Mouse (Mus musculus) spleen, adult 12 weeks (tissue): ENCODE data around the gene Mvb12b.

Experiments used
- DNase-seq: peaks from one replicate; pipeline ENCODE4 v3.0.0; 2022; ENCODE audit warnings: low spot score

Mvb12b gene

DNA sequence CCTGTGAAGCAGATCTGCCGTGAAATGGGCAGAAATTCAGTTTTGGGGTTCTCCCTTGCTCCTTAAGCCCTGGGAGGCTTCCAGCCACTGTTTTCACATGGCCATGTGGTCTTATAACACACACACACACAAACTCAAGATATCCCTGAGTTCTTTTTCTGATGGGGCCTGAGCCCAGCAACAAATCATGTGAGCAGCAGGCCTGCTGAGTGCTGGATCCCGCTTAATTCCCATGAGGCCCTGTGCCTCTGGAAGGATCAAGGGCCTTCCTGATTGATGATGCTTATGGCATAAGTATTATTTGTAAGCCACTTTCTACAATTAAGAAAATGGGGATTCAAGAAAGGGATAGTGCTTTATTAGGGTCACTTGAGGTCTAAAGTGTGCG, 2.5 kb downstream of the Mvb12b start:
- no peak for DNase-seq

DNA sequence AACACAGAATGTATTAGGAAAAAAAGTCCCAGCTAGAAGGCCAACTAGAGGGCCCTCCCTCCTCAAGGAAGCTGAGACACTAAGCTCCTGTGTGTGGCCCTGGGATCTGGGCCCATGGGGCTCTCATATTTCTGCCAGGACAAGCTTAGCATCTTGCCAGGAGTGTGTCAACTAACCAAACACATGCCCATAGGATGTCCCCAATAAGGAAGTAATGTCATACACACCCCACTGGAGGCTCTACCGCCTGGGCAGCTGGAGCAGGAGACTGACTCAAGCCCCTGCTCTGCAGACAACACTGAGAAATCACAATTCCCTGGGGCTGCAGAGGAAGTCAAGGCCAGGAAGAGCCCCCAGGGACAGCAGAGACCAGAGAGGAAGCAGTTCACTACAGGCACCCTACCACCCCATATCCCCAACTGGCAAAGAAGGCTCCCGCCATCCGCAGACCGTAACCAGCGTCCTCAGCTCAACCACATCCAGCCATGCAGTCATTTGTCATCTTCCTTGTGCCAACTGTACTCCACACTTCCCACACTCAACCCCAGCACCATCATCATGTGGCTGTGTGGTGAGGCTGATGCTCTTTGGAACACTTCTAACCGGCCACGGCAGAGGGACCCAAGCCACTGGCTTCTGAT, 3.0 kb downstream of the Mvb12b start:
- no peak for DNase-seq

DNA sequence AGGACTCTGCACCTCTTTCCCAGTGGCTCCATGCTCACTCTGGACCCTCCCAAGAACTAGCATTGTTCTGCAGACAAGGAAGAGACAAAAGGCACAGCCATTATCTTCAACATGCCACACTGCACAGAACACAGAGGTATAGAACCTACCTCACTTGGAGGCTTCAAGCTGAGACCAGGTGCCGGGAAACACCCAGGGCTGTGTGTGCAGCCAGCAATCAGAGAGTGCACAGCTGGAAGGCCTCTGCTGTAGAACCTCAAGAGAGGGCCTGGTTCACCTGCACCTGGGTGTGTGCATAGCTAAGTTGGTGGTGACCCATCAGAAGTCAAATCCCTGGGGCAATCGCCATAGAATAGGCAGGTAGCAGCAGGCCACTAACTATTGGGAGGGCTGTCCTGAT, 8.5 kb downstream of the Mvb12b start:
- DNase-seq, result no peak

DNA sequence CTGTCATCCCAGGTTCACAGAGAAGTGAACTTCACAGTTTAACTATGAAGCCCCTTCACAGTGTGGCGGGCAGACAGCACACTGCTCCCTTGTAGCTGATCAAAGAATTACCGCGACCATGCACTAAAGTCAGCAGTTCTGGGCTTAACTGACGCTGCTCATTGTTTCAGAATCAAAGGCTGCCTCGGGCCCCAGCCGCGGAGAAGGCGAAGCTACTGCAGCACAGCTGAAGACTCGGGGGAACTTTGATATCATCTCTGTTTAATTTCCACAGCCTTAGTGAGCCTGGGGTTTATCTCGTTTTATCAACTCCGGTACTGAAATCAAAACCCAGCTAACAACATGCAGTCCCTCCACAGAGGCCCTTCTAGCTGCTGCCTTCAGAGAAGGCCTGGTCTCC, 9.3 kb downstream of the Mvb12b start:
- DNase-seq, result no peak

DNA sequence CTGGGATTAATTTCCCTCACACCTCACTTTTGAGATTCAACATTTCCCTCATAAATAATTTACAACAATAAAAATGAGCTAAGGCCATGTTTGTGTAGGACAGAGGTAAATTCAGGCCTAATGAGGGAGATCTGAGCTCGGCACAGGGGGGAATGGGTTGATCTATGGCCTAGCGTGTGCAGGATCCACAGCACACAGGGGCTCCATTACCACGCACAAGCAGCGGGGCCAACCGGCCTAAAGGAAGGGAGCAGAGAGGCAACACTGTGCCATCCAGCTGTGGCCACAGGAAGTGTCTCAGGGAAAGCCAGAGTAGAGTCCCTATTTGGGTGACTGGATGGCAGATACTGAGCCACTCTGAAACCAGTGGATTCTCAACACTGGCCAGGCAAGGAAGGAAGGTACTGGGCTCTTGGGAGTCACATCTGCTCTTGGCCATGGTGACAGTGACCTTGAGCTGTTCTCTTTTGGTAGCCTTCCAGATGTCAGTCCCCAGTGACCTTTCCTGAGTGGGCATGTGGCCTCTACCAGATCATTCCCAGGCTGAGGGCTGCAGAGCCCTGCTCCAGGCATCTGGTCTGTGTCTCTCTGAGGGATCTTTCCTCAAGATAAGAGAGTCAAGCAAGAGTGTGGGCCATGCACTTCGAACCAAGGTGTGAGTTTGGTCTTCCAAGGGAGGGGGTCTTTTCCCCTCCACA, 9.9 kb downstream of the Mvb12b start:
- no peak for DNase-seq

DNA sequence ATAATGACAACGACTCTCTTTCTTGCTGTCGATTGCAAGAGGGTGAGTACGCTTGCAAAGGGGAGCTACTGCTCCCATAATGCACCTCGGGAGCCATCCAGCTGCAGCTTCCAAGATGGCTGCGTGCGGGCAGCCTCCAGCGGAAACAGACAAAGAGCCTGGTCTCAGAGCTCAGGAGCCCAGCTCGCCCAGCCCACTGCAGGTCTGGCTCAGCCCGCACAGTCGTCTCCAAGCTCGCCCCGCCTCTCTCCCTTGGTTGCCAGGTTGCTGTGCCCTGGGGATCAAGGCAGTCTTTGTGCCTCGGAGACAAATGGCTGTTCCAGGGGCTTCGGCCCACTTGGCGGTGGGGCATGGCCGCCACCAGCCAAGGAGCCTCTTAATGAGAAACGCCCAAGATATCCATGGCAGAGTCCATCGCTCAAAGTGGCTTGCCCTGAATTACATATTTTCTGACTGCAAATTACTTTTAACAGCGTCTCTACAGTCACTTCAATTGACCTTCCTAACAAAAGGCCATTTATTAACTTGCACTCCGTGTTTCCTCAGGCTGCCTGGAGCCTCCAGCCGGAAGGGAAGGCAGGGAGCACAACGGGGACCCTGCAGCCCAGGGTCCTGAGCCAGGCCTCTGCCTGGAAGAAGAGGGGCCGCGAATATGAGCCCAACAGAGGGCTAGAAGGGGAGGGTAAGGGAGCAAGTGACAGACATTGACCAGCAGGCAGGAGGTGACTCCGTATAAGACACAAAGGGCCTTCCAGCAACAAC, 11.0 kb downstream of the Mvb12b start:
- no peak for DNase-seq

DNA sequence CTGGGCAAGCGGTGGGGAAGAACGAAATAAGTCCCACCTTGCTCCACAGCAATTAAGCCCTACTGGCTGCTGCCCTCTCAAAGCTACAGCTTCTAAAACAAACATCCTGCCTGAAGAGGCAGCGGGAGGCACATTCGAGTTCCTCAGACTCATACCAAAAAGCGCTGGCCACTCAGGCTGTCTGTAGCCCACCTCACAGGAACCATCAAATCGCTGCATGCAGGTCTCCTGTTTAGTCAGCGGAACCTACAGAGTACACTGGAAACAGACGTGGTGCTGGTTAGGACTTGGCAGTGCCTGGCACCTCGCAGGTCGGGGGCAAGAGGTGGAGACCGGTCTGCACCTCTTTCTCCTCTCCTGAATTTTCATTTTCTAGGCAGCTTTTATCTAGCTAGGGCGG, 12.2 kb downstream of the Mvb12b start:
- no peak for DNase-seq

DNA sequence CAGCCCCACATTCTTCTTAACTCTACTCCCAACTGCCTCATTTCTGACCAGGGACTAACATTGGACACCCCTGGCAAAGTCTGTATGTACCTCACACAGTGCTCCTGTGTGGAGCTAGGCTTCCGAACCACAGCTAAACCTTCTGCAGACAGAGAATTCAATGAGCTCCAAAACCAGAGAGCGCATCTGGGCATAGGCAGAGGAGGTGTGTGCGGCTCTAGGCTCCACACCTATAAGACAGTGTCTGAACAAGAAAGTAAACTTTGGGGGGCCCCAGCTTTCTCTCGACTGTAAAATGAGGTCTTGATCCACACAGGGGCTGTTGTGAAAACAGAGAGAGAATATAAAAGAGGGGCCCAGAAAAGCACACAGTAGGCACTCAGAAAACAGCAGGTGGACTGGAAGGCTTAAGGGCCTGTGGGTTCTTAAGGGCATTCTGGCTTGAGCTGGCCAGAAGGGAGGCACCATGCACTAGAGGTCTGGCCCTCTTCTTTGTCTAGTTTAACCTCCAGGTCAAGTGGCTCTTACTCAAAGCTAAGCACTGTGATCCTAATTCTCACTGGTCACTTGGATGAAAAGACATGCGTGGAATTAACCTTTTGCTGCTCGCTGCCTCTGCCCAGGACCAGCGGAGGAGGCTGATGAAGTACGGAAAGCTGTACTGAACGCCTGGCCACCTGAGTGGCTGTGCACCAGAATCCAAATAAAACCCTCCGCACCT, 12.7 kb downstream of the Mvb12b start:
- DNase-seq, result no peak

DNA sequence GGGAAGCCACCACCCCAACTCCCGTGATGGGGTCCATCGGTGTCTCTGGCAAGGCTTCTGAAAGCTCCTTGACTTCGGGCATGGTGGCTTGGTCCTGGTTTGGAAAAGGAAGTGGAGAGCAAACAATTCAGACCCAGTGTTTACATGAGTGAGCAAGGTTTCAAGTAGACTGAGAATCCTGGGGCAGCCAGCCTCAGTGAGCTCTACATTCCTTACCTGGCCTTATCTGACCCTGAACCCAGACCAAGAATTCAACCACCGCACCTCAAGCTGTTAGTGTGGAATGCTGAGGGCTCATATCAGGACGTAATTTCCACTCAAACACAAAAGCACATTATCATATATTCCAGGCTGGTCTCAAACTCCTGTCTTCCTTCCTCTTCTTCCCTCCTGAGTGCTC, 13.4 kb downstream of the Mvb12b start:
- no peak for DNase-seq

DNA sequence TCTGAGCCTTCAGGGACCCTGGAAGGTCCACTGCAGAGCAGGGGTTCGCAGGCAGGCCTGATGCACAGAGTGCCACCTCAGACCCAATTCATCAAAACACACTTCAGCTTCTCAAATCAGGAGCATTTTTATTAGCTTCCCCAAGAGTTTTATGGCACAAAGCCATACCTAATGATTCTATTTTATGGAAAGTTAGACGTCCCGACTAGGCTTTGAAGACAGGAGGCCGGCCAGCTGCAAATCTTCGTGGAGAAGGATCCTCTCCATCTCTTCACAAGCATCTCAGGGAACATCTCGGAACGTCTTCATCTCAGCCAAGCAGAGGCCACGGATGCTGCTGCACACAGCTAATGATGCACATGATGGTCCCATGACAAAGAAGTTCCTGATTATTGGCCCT, 14.2 kb downstream of the Mvb12b start:
- DNase-seq, result no peak

DNA sequence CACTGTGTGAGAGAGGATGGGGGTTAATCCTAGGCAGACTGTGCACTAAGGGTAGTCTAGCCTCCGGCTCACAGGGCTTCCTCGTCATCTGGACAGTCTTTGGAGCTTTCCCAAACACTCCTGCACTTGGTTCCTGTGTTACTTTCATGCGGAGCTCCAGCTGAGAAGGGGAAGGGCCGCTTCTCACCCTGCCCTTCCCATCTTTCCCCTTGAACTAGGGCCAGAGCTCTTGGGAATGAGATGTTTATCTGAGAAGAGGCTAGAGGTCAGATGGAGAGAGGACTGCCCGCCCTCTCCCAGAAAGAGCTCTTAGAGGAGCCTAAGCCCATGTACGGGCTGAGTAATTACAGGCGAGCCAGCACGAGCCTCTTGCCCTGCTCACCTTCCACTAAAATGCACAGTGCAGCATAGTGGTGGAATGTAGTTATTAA, 14.9 kb downstream of the Mvb12b start:
- no peak for DNase-seq

DNA sequence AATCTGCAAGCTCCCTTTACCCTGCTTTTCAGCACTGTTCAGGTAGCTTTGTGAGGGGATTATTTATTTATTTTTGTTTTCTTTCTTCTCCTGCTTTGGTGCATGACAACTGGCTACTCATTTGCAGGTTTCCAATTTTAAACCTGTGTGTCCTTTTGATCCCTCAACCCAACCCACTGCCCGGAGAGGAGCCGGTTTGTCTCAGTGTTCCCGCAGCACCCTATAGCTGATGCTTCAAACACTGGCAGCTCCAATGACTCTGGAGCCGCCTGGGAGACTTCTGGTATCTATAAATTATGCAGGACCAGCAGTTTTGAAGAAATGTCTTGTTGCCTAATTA, 16.6 kb downstream of the Mvb12b start:
- DNase-seq, result no peak

DNA sequence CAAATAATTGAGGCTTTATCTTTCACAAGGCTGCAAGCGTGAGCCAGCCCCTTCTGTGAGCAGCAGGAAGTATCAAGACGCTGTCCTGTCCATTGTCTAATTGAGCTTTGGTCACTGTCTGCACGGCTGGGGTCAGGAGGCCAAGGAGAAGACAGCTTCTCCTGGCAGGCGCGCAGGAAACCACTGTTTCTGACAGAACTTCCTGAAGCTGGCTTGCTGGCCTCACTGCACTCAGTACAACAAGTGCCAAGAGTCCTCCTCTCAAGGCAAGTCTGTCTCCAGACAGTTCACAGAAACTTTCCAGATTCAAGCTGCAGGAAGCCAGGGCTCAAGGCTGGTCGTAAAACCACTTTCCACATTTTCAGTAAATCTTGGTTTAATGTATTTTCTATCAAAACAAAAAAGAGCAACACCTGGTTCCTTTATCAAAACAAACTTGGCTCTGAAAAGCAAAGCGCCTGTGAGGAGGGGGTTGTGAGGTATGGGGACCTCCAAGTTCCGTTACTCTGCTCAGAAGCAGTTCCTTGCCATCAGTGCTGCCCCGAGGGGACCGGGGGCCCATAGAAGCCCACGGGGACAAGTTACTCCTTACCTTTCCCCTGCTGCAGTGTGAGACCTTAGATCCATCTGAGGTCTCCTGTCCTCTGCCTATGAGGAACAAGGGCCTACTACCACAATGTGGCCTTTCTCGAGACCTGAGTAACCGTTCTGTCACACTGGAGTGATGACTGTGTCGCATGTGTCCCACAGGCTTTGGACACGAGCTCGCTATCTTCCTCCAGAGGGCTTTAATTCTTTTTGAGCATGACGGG, 17.2 kb downstream of the Mvb12b start:
- DNase-seq, result no peak

DNA sequence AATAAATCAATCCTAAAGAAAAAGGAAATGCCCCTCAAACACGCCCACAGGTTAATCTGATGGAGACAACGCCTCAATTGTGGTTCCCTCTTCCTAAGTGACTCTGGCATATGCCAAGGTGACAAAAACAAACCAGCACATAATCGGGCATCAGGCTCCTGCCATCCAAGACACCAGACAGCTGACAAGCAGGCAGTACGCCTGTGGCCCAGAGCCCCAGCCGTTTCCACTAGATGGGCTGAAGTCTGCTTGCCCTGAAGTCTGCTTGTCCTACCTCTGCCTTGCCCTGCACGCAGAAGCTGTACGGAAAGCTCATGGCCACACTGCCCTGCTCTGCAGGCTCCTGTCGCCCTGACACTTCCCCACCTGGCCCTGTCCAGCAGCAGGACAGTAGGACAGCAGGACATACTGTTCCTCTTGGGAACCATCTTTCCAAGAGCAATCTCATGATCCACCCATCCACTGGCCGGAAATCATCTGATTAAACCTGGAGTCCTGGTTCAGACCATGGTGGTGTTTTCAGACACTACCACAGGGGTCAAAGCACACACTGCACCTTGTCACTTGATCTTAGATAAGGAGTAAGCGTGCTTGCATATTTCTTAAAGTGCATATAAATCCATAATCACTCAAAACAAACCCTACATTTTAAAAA, 17.9 kb downstream of the Mvb12b start:
- DNase-seq, result no peak

DNA sequence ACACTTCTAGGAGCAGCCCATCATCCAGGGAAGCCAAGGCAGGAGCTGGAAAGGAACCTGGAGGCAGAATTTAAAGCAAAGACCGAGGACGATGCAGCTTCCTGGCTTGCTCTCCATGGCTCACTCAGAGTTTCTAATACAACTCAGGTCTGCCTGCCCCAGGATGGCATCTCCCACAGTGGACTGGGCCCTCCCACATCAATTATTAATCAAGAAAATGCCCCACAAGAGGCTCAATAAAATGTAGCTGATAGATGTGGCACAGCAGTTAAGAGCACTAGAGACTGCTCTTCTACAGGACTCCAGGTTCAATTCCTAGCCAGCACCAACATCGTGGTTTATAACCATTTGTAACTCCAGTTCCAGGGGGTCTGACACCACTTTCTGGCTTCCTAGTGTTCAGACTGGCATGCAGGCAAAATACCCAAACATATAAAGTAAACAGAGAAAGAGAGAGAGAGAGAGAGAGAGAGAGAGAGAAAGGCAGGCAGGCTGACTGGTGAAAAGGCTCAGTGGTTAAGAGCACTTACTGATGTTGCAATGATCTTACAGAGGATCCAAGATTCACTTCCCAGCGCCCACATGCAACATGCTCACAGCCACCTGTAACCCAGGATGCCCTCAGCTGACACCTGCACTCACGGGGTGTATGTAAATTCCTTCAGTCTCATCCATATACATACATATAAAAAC, 18.6 kb downstream of the Mvb12b start:
- DNase-seq, result no peak

DNA sequence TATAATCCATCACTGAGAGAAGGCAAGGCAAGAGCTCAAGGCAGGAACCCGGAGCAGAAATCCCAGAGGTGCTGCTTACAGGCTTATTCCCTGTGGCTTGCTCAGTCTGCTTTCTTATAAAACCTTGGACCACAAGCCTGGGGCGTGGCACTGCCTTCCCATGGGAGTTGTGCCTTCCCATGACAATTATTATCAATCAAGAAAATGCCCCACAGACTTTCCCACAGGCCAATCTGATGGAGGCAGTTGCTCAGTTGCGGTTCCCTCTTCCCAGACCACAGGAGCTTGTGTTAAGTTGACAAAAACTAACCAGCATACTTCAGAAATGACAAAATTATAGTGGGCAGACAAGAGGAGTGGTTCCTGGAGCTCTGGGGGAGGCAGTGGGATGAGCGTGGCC, 19.4 kb downstream of the Mvb12b start:
- DNase-seq, result no peak

DNA sequence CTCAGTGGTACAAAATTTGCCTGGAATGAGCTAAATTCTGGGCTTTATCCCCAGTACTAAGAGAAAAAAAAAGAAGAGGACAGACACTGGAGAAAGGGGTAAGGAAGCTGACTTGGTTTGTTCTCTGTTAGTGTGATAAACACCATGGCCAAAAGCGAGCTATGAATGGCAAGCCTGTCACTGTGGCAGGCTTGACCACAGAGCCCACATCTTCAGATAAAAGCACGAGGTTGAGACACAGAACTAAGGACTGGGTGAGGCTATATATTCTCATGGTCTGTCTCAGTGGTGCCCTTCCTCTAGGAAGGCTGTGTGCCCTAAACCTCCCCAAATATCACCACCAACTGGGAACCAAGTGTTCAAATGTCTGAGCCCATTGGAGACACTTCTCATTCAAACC, 31.0 kb downstream of the Mvb12b start:
- no peak for DNase-seq

DNA sequence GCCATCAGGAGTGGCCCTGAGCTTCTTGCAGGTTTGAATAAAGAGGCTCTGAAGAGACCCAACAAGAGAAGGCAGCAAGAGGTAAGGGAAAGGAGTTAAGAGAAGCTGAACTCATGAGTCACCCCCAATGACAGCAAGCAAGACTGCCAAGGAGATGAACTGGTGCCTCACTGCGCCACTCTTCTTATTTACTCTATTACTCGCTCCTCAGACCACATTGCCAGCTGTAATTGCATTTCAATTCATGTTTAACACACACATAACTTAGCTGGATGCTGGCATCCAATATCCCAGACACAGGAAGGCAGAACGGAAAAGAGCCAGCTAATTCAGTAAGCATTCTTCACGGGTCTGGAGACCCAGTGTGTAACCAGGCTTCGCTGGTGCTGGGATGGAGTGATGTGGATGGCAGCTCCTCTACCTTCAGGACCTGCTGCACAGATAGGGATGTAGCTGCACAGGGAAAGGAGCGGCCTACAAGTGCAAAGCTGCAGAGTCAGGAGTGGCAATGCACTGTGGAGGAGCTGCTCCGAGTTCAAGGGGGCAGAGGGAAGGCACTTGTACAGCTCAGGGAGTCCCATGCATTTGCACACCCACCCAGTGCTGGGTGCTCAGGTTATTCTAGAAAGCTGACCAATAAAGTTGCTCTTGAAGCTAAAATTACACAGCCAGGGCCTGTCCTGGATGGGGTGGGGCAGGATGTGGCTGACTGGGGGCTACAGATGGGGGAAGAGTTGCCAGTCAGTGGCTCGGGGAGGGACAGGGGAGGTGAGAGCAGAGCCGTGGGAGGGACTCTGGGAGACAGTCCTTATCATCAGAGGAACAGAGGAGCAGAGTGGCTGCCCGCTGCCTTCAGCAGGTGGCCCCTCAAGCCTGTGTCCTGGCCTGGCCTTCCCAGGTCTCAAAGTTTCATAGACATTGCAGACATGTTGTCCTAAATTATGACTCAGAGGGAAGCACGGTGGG, 34.5 kb downstream of the Mvb12b start:
- DNase-seq, result peak; percentile 52

DNA sequence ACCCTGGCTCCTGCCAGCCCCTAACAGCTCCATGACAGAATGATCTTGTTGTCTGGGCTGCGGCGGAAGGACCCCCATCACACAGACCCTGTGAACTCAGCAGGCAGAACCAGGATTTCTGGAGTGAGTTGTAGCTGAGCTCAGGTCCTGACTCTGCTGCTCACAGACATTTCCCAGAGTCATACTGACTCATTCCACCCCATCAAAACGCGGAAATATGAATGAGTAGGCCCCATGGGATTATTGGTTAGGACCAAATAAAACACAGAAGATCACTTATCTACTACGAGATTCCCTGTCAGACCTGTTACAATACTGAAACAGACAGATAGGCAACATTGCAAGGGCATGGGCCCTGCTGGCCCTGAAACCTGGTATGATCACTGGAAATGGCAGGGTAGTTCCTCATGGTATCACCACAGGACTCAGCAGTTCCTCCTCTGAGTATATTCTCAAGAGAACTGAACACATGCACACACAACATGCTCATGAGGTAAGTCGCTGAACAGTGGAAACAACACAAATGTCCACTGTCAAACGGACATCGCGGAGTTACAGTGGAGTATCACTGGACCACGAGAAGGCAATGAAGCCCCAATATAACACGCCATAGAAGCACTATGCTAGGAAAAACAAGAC, 40.4 kb downstream of the Mvb12b start:
- DNase-seq, result no peak
